Mouse (Mus musculus) hindbrain, embryonic 11.5 days (tissue): ENCODE measurements at regions not wholly inside any gene's neighbourhood (a gene's known extent, or its start where the extent isn't known, plus 50 kb on each side); places are given as distances from the start of the nearest gene placed in this dataset.
"Not testable (repeated sequence)": the region's sequence is repeated elsewhere in the genome, so short reads cannot be mapped to it uniquely, and the experiment has no call there.

Experiments
- ATAC-seq: fragments of 200-750 bp; cut with Nextera tagmentation; 2 replicates; pipeline ENCODE4 v1.8.0; 2017; ENCODE audit warnings: mild to moderate bottlenecking, moderate TSS enrichment, moderate library complexity; ENCODE audit not compliant: low FRiP score
- DNase-seq: peaks from one replicate; pipeline ENCODE4 v3.0.0-alpha.2; 2015; ENCODE audit warnings: low spot score
- H3K27ac ChIP-seq: fragments of 300-500 bp; sonication (generic); 2 replicates; pipeline ENCODE4 v1.5.1; 2014; ENCODE audit warnings: mild to moderate bottlenecking, low read depth, low read length
- H3K27me3 ChIP-seq: fragments of 300-500 bp; sonication (generic); 2 replicates; pipeline ENCODE4 v1.6.1; 2014; ENCODE audit warnings: mild to moderate bottlenecking, low read length, moderate library complexity, mixed read lengths; ENCODE audit not compliant: control insufficient read depth, insufficient read depth
- H3K36me3 ChIP-seq: fragments of 300-500 bp; sonication (generic); 2 replicates; pipeline ENCODE4 v1.6.1; 2014; ENCODE audit warnings: mild to moderate bottlenecking, low read length, moderate library complexity, mixed read lengths; ENCODE audit not compliant: control insufficient read depth, insufficient read depth
- H3K4me1 ChIP-seq: fragments of 300-500 bp; sonication (generic); replicated peaks from 2 replicates; pipeline ENCODE4 v1.6.1; 2014; ENCODE audit warnings: low read length, mixed read lengths; ENCODE audit not compliant: control insufficient read depth, insufficient read depth
- H3K4me2 ChIP-seq: fragments of 300-500 bp; sonication (generic); replicated peaks from 2 replicates; pipeline ENCODE4 v1.6.1; 2014; ENCODE audit warnings: mild to moderate bottlenecking, low read depth, low read length
- H3K4me3 ChIP-seq: fragments of 300-500 bp; sonication (generic); 2 replicates; pipeline ENCODE4 v1.5.1; 2014; ENCODE audit warnings: low read depth, low read length
- H3K9ac ChIP-seq: fragments of 300-500 bp; sonication (generic); 2 replicates; pipeline ENCODE4 v1.6.1; 2014; ENCODE audit warnings: low read depth, low read length
- H3K9me3 ChIP-seq: fragments of 300-500 bp; sonication (generic); 2 replicates; pipeline ENCODE4 v1.6.1; 2016; ENCODE audit warnings: low read length; ENCODE audit not compliant: control insufficient read depth
- WGBS: fragments of 180-500 bp; shearing (Covaris S2); extraction: QIAGEN DNeasy Blood & Tissue Kit; methylation state at CpG from one replicate; pipeline ENCODE4 v1.1.7; 2014; 5-methylcytosine and 5-hydroxymethylcytosine counted together

DNA sequence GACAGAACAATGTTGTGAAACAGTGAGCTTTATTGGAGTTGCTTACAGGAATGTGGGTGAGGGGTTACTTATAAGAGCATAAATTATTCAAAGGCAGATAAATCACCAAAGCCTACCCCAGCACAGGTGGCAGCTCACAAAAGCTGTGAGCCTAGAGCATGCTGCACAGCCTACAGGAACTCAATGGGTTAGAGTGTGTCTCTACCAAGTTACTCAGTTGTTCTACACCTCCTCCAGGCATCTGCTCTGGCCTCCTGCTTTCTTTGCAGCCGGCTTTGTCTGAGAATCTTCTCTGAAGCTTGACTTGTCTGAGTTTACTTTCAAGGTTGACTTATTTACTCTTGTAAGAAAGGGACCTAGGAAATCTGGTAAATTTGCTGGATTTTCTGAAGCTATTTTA lies 336.5 kb downstream of the Fscb start:
- Histone ChIP-seq H3K4me1 (no peaks in the 10 kb centered on the region), H3K9me3 (no peaks in the 10 kb centered on the region), H3K9ac (no peak overlapping the region), H3K4me2 (no peak overlapping the region), H3K27ac (no peak overlapping the region), H3K36me3 (no peaks in the 10 kb centered on the region), H3K4me3 (no peak overlapping the region), H3K27me3 (no peaks in the 10 kb centered on the region)
- ATAC-seq (no peak), DNase-seq (no peak)
- WGBS = 86% methylated on average over 1 of the region's 1 CpGs

DNA sequence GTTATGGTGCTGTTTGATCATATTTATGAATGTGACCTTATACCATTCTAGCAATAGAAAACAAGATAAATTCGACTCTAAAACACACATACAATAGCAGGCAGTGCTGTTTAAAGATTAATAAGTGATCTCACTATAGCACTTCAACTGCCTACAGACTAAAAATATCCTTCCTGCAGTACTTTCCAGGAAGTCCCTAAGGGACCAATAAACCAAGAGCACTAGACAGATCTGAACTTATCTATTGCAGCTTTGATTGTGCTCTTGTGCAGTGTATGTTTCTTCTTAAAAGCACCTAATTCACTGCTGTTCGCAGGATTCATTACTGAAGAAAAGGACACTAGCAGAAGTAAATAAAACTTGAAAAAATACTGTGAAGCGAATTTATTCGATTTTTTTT lies 358.1 kb downstream of the Fscb start:
- Histone ChIP-seq H3K36me3 (no peaks in the 10 kb centered on the region), H3K4me2 (no peak overlapping the region), H3K4me1 (no peaks in the 10 kb centered on the region), H3K9me3 (no peaks in the 10 kb centered on the region), H3K4me3 (no peak overlapping the region), H3K9ac (no peak overlapping the region), H3K27ac (no peak overlapping the region), H3K27me3 (no peaks in the 10 kb centered on the region)
- no peak for ATAC-seq
- 68% methylated on average over 4 of the region's 4 CpGs for WGBS
- DNase-seq = no peak

DNA sequence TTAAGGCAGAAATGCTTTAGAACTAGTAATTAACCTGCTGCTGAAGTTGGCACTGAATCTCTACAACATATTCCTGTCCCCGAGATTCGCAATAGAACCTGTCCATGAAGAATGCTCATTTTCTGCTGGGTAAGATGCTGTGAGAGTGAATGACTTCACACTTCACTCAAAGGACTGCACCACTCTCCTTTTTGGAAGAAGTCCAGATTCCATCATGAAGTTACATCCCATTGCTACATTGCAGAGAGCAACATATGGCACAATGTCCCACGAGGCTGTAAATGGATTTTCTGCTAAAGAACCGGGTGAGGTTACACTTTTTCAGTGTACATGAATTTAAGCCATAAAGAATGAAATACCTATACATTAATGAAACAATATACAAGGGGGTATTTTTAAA lies 360.0 kb downstream of the Fscb start:
- Histone ChIP-seq H3K27me3 (no peaks in the 10 kb centered on the region), H3K9me3 (no peaks in the 10 kb centered on the region), H3K9ac (no peak overlapping the region), H3K36me3 (no peaks in the 10 kb centered on the region), H3K27ac (no peak overlapping the region), H3K4me1 (no peaks in the 10 kb centered on the region), H3K4me2 (no peak overlapping the region), H3K4me3 (no peak overlapping the region)
- WGBS = 84% methylated on average over 4 of the region's 4 CpGs
- ATAC-seq = no peak
- DNase-seq = no peak

GRCm38 (mm10) chr12:64104214-64104613 lies 370.3 kb downstream of the Fscb start:
- 46% methylated on average over 2 of the region's 2 CpGs for WGBS
- H3K9me3 ChIP-seq = no peaks in the 10 kb centered on the region
- H3K9ac ChIP-seq = no peak overlapping the region
- H3K27ac ChIP-seq = no peak overlapping the region
- DNase-seq = peak; percentile 55
- no peak overlapping the region for H3K4me2 ChIP-seq
- H3K4me1 ChIP-seq = no peaks in the 10 kb centered on the region
- no peaks in the 10 kb centered on the region for H3K36me3 ChIP-seq
- no peak for ATAC-seq
- H3K27me3 ChIP-seq = no peaks in the 10 kb centered on the region
- no peak overlapping the region for H3K4me3 ChIP-seq

DNA sequence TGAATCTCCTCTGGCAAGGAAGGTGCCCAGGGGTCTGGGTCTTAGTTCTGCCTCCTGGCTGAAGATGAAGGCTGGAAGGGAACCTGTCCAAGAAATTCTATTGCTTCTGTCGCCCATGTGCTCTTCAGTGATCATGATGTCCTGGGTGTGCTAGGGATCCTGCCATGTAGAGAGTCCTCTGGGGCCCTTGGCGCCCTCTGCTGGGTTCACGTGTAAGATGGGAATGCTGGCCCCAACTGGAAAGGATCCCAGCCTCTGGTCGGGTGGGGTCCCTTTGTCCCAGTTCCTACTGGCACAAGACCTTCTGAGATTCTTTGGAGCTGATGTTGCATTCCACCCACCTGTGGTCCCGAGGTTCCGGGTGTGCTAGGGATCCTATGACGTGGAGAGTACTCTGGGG lies 397.7 kb downstream of the Fscb start:
- no peaks in the 10 kb centered on the region for H3K4me1 ChIP-seq
- no peak for DNase-seq
- 60% methylated on average over 7 of the region's 7 CpGs for WGBS
- H3K36me3 ChIP-seq = no peaks in the 10 kb centered on the region
- no peak overlapping the region for H3K4me2 ChIP-seq
- no peak for ATAC-seq
- no peaks in the 10 kb centered on the region for H3K27me3 ChIP-seq
- H3K9ac ChIP-seq = no peak overlapping the region
- no peak overlapping the region for H3K4me3 ChIP-seq
- H3K27ac ChIP-seq = no peak overlapping the region
- H3K9me3 ChIP-seq = no peaks in the 10 kb centered on the region

DNA sequence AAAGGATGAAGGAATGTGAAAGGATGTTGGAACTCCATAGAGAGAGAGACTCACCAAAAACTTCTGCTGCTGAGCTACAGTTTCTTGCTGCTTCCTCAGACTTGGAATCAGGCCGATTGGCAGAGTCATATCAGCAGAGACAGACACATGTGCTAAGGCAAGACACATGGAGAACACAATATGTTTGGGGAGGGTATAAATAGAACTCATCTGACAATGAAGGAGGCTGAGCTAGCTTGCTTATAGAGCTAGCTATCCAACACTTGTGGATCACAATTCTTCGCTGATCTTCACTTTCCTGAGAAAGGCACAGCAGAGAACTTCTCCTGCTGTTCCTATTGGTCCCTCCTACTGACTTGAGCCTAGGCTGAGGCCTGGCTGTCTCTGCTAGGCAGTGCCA lies 429.0 kb downstream of the Fscb start:
- H3K4me2 ChIP-seq = no peak overlapping the region
- H3K27me3 ChIP-seq = no peaks in the 10 kb centered on the region
- ATAC-seq (no peak), DNase-seq (no peak)
- no peak overlapping the region for H3K9ac ChIP-seq
- H3K4me1 ChIP-seq = no peaks in the 10 kb centered on the region
- 83% methylated on average over 2 of the region's 2 CpGs for WGBS
- H3K27ac ChIP-seq = no peak overlapping the region
- no peaks in the 10 kb centered on the region for H3K36me3 ChIP-seq
- no peaks in the 10 kb centered on the region for H3K9me3 ChIP-seq
- no peak overlapping the region for H3K4me3 ChIP-seq

DNA sequence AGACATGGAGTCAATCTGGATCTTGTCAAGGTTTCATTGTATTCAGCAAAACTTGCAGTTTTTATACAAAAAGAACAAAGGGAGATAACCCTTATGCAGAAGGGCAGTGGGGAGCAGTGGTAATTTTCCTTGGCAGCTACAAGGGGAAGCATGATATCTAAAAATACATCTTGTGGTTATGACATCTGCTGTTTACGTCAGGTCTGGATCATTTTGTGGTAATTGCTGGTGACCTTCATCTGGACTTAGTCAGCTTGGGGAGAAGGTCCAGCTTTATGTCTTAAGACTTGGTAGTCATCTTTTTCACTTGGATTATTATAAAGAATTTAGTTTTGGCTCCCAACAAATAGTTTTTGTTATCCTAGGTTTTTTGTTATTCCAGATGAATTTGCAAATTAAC lies 465.9 kb downstream of the Fscb start:
- not testable (repeated sequence) for H3K9ac ChIP-seq, DNase-seq, ATAC-seq, H3K36me3 ChIP-seq, H3K4me3 ChIP-seq, H3K9me3 ChIP-seq, H3K4me1 ChIP-seq, H3K4me2 ChIP-seq, H3K27ac ChIP-seq, H3K27me3 ChIP-seq
- 89% methylated on average over 1 of the region's 1 CpGs for WGBS
